Mouse (Mus musculus) spleen, postnatal 4 days (tissue): ENCODE results near the gene Fgfr2.
"Not testable (repeated sequence)": the region's sequence is repeated elsewhere in the genome, so short reads cannot be mapped to it uniquely, and the experiment has no call there.

ENCODE experiments used
- DNase-seq, 2 experiments: peaks; one replicate each; pipeline ENCODE4 v3.0.0; 2022; ENCODE audit warnings: low spot score in 2 of 2

The Fgfr2 gene

GRCm38 (mm10) chr7:132449891-132450735 is 673.0 kb downstream of the Fgfr2 start:
- no peak for DNase-seq

- DNase-seq = no peak
Measured at GRCm38 (mm10) chr7:132448511-132449154, 674.5 kb downstream of the Fgfr2 start.

DNA sequence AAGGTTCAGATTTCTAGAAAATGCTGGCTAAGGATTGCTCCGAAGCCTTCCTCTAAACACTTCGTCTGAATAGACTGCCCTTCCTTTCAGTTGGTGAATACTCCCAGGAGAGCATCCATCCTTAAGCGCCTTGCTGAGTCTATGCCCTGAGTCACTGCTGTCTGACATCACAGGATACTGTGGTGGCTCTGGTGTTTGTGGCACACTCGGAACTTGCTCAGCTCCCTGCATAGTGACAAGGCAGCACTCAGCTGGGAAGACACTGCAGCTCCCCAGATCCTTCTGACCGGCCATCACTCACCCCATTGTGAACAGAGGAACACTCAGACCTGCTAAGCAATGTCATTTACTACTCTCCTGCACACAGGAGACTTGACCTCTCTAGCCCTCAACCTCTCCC is 675.6 kb downstream of the Fgfr2 start:
- no peak for DNase-seq

DNA sequence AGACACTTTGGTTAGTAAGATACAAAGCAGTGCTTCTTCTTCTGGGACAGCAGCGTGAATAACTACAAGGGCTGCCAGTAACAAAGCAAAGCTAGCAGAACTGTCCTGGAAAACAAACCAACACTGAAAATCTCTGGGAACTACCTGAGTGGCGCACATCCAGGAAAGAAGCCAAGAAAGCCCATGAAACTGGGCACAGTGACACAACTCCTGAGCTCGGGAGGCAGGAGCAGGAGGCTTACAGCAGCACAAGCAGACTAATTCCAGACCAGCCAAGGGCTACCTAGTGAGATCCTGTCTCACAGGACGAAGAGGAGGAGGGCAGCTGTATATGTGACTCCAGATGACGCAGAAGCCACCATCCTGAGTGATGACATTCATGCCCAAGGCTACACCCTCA is 676.3 kb downstream of the Fgfr2 start:
- no peak for DNase-seq

- no peak for DNase-seq
Measured at GRCm38 (mm10) chr7:132444221-132444620, 678.9 kb downstream of the Fgfr2 start.

GRCm38 (mm10) chr7:132443769-132444168 is 679.4 kb downstream of the Fgfr2 start:
- no peak for DNase-seq

DNA sequence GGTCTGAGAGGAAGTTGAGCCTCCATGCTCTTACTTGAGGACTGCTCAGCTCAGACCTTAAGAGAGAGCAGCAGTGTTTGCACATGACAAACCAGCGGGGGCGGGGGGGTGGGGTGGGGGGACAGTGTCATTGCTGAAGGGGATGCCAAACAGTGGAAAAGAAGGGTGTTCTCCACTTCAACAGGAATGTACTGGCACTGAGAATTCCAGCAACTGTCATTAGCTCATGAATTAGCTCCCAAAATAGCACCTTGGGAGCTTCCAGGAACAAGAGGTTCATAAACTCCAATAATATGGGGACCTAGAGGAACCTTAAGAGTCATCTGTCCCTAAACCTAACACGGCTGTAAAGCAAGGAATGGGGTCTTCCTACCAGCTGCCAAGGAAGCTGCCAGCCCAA is 680.0 kb downstream of the Fgfr2 start:
- no peak for DNase-seq

- DNase-seq = not testable (repeated sequence)
Measured at GRCm38 (mm10) chr7:132442133-132442763, 680.9 kb downstream of the Fgfr2 start.

GRCm38 (mm10) chr7:132439916-132440315 is 683.2 kb downstream of the Fgfr2 start:
- DNase-seq = no peak

DNA sequence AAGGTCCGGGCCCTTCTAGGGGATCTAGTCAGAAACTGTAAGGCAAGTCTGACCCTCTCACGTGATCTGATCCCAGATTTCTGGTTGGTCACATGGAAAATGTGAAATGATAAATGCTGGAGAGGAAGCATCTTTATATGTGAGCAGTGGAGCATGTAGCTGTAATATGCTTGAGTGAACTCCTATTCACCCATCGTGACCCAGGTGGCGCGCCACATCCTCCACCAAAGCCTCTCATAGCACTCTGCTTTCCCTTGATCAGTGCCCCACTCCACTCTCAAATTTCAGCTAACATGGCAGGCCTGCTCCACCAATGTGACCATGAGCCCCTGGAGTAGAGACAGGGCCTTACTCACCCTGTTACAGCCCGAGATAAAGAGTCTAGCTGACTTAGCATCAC is 685.1 kb downstream of the Fgfr2 start:
- no peak for DNase-seq

DNA sequence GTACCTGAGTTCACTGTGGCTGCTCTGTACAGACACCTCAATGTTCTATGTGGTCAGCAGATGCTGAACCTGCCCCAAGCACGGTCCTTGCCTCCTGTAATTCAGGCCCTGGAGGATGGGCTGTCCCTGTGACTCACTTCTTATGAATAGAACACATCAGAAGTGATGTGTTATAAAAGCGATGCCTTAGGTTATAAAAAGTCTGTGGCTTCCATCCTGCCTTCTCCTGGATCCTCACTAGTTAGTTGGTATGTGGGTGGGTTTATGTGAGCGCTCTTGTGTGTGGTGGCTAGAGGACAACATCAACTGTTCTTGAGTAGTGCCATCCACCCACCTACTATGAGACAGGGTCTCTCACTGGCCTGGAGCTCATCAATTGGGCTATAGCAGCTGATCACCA is 685.7 kb downstream of the Fgfr2 start:
- no peak for DNase-seq

DNA sequence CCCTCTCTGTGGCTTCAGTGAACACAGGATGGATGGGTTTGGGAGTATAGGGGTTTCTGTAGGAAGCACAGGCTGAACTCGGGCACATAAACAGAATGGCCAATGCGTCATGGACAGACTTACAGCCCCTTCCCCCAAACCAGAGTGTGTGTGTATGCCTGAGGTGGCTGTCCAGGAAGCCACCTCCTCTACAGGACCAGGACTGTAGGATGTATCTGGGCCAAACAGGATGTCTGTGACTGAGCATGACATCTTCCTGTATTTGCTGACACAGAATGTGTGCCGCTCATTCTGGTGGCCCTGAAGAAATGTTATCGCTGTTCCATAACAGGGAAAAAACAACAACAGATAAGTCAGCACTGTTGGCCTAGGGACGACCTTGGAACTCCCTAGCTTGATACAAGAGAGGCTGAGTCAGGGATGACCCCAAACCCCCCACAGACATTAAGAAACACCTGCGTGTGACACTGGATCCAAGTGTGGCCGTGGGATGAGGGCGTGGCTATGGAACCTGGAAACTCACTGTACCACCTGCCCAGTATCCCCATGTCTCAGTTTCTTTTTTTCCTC is 687.6 kb downstream of the Fgfr2 start:
- DNase-seq = no peak

DNA sequence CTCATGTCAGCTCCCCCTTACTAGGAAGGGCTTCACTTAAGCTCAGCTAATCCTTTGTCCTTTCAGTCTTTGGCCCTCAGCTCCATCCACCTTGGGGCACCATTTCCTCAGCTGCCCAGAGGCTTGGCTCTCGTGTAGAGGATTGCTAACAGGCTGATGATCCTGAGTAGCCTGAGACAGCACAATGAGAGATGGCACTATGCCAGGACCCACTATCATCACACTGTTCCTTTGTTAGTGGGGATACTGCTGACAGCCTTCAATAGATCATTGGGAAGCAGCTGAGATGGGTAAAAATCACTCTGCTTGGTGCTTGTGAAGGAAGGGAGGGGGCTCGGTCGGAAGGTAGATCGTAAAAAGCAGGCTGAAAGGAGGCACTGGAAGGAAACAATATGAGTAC is 693.8 kb downstream of the Fgfr2 start:
- DNase-seq = no peak

DNA sequence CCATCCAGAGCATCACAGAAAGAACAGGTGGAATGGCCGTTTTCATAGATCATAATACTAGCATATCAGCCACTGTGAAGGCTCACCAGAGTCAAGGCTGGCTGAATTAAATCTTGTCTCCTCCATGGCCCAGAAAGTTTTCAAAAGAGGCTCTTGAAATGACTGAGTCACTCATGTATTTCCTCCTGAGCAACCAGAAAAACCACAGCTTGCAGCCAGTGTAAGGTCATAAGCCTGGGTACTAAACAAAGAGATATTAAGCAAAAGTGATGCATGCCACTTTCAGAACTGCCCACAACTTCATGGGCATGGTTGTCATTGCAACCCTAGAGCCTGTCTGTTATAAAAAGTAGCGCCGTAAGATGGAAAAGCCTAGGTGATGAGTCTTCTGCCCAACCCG is 694.8 kb downstream of the Fgfr2 start:
- no peak for DNase-seq

- no peak for DNase-seq
Measured at GRCm38 (mm10) chr7:132426069-132426468, 697.1 kb downstream of the Fgfr2 start.

GRCm38 (mm10) chr7:132425364-132425999 is 697.7 kb downstream of the Fgfr2 start:
- no peak for DNase-seq

- DNase-seq = no peak
Measured at GRCm38 (mm10) chr7:132423570-132423969, 699.6 kb downstream of the Fgfr2 start.

DNA sequence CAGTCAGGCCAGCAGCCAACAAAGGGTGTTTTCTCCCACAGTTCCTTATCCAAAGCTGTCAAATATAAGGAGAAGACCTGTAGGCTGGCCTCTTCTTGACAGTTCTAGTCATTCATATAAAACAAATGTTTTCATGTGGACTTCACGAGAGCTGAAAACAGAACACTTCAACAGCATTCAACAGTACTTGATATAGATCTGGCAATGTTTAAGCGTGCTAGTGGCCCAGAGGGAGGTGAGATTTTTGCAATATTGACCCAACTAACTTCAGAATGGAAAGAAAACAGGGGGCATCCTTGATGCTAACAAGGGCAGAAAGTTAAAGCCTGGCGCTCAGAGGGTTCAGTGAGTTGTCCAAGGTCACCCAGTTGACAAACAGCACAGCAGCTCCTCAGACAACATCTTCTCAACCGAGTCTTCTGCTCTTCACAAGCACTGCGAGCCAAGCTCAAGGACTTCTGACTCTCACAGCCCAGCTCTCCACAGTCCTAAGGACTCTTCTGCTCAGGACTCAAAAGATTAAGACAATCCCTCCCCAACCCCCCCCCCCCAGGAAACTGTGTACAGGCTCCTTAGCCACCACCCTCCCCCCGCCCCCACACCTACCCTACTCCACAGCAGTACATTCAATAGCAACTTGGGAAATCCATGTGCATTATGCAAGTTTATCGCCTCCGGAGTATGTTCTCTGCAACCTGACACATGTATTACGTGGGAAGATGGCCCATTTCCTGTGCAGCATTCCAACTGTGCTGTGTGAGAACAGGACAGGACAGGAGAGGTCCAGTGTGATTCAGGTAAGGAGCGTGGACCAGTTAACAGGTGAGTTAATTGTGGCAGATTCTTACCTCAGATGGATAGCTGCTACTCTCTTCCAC is 703.5 kb downstream of the Fgfr2 start:
- no peak for DNase-seq

- no peak for DNase-seq
Measured at GRCm38 (mm10) chr7:132416866-132417265, 706.3 kb downstream of the Fgfr2 start.

- DNase-seq = no peak
Measured at GRCm38 (mm10) chr7:132415866-132416265, 707.3 kb downstream of the Fgfr2 start.

GRCm38 (mm10) chr7:132412520-132412919 is 710.6 kb downstream of the Fgfr2 start:
- no peak for DNase-seq
